Comparison of ENCODE assay signal across 25 mouse cellular contexts in the genomic region with DNA sequence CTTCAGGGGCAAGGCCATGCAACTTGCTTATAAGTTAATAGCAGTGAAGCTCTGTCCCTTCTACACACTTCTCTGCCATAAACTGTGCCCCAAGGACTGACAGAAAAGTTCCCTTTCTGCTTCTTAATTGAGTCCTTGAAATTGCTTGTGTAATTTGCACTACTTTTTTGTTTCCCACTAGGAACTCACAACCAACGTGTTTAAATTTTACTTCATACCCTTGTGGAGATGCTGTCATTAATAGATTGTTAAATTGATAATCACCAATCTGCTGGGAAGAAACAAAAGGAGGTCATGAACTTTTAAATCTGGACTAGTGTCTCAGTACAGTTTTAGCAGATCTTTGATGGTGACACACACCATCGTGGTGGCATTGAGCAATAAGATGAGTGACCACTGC. TPM values are rescaled to one million over a fixed set of nuclear protein-coding genes. Genes with fewer than 3 reads are reported as not detected.
A peak's percentile ranks its signal among the peaks of the same experiment; 100 is the strongest.
DNase-seq lines count a peak whose midpoint lies in the region; ATAC-seq and TF ChIP-seq lines count a peak whose summit lies in the region.
"Had no signal": no experiment of that assay in that cellular context is flagged by ENCODE, and none has a peak within 500 bp of the region (broad histone marks: within the 10 kb centered on the region; RNA-seq: fewer than 3 reads in every experiment).

Gene Vmn1r78 (plus strand): TSS at position 301 of the 400 bp plus-strand sequence.

- TF ChIP-seq CTCF in Patski (IDR thresholded peaks at IDR 0.05): no peak

- POLR2A ChIA-PET in Patski (lab: Charles Lee): no interaction called here

- CTCF ChIA-PET in Patski (lab: Charles Lee): interaction anchor here (1.8 kb wide), 1 partner anchor 15 kb away, joined by 5 read pairs; no protein-coding TSS in a partner anchor

- peak; percentile 3 for DNase-seq in adrenal gland, adult 2 months
- DNase-seq in adrenal gland, postnatal 10 days: no peak
- no peak for DNase-seq in Patski (ENCODE audit: low read depth, low spot score)
- DNase-seq: adrenal gland, adult 8-10 months; adrenal gland, postnatal 14 days; adrenal gland, postnatal 25 days; adrenal gland, postnatal 36 days; B cell, adult 2 months; cerebellum, adult 11 months; cerebellum, adult 11-12 months; cerebellum, adult 18-20 months; cerebellum, adult 2 months; cerebellum, adult 8-10 months; cerebellum, adult 9-10 months had no signal

- in situ Hi-C loops in Patski (cut with MboI; ENCODE audit: low pct_unique_long_range_greater_than_20kb): no loop called here

- H3K27me3 ChIP-seq in Patski: no peaks in the 10 kb centered on the region
- H3K27me3 ChIP-seq: CH12.LX had no signal

- peak; percentile 33 for ATAC-seq in Patski
- no peak for ATAC-seq in frontal cortex, adult (ENCODE audit: low TSS enrichment)
- ATAC-seq: activated CD4-positive, CD25-positive, alpha-beta regulatory T cell, adult 4 months; CD4-positive, CD25-positive, alpha-beta regulatory T cell, adult 4 months had no signal

RNA-seq across cellular contexts. Expression of gene Vmn1r78, which starts in this region (rescaled TPM):
- not detected for total RNA-seq in adrenal gland, adult 2 months (2021)
- polyA plus RNA-seq in adrenal gland, adult 2 months (2012; rRNA removed): not detected in 2 replicates
- total RNA-seq in adrenal gland, postnatal 10 days (2021): not detected
- not detected for polyA plus RNA-seq in Patski (2021)
- total RNA-seq: adrenal gland, adult 18-20 months; adrenal gland, adult 8-10 months; adrenal gland, postnatal 14 days; adrenal gland, postnatal 25 days; adrenal gland, postnatal 36 days; adrenal gland, postnatal 4 days; CH12.LX; ES-E14; MEL had no signal
- polyA plus RNA-seq: activated CD4-positive, CD25-positive, alpha-beta regulatory T cell, adult 4 months; brain, embryonic 14.5 days; C2C12; CD4-positive, CD25-positive, alpha-beta regulatory T cell, adult 4 months; cerebellum, adult 2 months; G1E had no signal

Comparison
In these comparisons a context has a peak if more than half of its experiments do, and no peak if none do; other contexts are left out.
1. Peak in DNase-seq in adrenal gland, adult 2 months; RNA of the gene not detected or under 1 TPM.
2. Peak in ATAC-seq in Patski; RNA of the gene not detected or under 1 TPM.